Mouse (Mus musculus): ENCODE measurements at regions not wholly inside any gene's neighbourhood (a gene's known extent, or its start where the extent isn't known, plus 50 kb on each side); places are given as distances from the start of the nearest gene placed in this dataset.
"Not testable (repeated sequence)": the region's sequence is repeated elsewhere in the genome, so short reads cannot be mapped to it uniquely, and the experiment has no call there.

DNA sequence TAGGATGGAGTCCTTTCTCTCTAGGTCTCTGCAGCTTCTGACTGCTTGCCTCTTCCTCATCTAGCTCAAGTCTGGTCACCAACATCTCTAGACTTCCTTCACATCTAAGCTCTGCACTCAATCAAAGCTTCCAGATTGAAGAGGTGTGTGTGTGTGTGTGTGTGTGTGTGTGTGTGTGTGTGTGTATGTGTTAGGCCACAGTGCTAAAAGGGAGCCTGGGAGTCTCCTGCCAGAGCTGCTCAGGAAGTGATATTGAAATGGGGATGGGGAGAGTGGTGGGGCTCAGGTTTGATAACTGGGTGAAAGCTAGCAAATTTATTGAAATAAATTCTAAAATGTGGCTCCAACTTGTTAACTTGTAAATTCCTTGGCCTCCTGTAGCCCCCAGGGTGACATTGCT lies 73.3 kb downstream of the Gm31371 start:
- ATAC-seq (replicated peaks; ENCODE audit: low FRiP score, poor library complexity, severe bottlenecking): not testable (repeated sequence)

DNA sequence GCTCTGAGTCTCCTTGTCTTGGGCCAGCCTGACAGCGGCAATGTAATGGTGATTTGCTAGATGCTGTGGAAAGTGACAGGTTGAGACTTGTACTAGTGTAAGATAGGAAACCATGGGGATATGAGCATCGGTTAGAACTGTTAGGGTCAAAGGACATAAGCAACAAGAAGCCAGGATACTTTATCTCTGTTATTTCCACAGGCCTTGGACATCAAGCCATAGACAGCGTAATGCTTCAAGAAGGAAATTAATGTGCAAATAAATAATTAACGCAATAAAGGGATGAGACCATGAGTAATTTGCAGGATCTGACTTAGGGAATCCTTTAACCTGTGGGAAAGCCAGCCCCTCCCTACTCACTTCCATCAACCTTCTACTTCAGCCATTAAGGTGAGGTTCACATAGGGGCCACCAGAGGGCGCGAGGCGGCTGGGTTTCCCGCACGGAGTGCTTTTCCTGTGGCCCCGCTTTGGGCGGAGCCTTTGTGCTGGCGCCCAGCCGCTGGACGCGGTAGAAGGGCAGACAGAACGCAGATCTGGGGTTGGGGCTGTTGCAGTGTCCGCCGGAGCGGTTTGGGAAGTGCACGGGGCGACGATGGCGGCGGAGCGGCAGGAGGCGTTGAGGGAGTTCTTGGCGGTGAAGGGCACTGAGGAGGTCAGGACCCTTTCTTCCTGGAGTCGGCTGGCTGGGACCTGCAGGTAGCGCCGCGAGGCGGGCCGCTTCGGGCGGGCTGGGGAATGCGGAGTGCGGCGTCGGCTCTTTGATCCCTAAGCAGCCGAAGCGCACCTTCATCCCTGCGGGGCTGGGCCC lies 76.5 kb downstream of the Gm31371 start:
- peak; percentile 92 for ATAC-seq (replicated peaks; ENCODE audit: low FRiP score, poor library complexity, severe bottlenecking)

DNA sequence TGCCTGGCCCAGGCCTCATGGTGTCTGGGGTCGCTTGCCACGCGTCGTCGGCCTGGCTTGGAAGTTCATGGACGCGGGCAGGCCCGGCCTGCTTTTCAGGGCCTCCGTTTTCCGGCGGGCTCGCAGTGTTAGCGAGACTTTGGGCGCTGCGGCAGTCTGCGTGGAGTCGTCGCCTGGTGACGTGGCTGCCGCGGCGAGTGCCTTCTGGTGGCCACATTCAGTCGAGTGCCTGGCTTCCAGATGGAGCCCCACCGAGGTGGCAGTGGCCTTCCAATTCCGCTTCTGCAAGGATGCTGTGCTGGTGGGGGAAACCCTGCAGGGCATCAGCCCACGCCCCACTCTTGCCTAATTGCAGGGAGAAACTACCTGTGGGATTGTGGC lies 77.1 kb downstream of the Gm31371 start:
- ATAC-seq (replicated peaks; ENCODE audit: low FRiP score, poor library complexity, severe bottlenecking): not testable (repeated sequence)

DNA sequence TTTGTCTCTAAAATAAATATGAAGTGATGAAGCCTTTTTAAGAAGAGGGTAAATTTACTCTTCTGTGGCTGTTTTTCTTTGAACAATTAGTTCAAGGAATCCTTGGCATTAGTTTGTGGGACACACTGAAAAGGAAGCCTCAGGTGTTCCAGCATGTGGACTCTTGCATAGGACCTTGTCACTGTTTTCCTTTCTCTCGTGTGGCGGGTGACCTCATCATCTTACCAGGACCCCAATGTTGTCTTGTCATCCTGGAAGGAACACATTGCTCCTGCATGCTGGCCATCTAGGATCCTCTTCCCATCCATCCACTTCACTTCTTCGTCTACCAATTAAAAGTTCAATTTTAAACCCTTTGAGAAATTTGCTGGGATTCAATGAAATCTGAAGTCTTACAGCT lies 104.9 kb downstream of the Gm31371 start:
- not testable (repeated sequence) for ATAC-seq (replicated peaks; ENCODE audit: low FRiP score, poor library complexity, severe bottlenecking)

DNA sequence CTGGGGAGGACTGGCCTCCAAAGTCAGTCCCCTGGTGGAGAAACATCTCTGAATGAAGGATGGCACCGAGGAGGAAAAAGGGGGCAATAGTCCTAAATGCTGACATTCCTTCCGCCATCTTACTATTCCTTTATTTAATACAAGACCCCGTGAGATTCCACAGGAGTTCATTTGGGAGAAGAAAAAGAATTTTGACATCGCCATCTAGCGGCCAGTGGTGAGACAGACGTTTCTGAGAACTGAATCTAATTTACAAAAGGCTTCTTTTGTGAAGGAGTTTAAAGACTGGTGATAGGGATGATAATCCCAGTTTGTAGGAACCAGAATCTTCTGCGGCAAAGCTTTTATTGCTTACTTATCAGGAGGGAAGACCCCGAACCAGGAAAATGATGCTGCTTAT lies 107.8 kb downstream of the Gm31371 start:
- ATAC-seq (replicated peaks; ENCODE audit: low FRiP score, poor library complexity, severe bottlenecking): not testable (repeated sequence)

DNA sequence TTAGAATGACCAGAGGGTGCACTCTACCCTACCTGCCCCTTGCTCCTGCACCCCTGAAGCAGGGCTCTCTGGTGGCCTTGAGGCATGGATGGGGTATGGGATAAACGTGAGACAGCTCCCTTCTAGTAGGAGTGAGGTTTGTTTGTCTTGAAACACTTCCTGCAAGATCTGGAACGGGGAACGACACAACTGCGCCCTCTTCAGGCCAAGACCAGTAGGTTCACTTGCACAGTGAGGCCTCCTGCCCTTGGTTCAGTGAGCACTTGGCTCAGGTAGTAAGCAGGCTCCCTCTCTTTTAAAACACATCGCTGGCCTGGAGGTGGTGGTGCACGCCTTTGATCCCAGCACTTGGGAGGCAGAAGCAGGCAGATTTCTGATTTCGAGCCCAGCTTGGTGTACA lies 110.1 kb downstream of the Gm31371 start:
- not testable (repeated sequence) for ATAC-seq (replicated peaks; ENCODE audit: low FRiP score, poor library complexity, severe bottlenecking)

DNA sequence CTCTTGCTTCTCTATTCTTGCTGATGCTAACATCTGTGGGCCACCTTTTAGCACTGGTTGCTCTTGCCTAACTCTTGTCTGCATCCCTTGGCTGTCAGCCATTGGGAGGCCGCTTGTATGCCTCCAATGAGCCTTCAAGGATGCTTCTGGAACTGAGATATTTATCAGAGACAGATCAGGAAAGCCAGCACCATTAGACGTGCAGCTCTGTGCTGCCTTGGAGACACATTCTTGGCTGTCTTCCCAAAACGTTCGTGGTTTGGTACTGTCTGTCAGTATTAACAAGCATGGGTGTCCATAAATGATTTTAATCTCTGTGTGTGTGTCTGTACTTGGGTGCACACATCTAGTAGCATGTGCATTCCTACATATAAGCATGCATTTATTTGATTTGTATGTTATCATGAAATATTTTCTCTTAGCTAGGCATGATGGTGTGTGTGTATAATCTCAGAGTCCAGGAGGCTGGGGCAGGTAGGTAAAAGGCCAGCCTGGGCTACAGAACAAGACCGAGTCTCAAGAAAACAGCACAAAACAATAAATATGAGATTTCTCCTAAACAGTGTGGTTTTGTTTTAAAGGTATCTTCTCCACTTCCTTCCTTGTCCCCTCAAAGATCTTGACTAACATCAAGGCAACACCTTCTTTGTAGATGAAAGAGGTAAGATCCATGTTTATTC lies 111.4 kb downstream of the Gm31371 start:
- not testable (repeated sequence) for ATAC-seq (replicated peaks; ENCODE audit: low FRiP score, poor library complexity, severe bottlenecking)

DNA sequence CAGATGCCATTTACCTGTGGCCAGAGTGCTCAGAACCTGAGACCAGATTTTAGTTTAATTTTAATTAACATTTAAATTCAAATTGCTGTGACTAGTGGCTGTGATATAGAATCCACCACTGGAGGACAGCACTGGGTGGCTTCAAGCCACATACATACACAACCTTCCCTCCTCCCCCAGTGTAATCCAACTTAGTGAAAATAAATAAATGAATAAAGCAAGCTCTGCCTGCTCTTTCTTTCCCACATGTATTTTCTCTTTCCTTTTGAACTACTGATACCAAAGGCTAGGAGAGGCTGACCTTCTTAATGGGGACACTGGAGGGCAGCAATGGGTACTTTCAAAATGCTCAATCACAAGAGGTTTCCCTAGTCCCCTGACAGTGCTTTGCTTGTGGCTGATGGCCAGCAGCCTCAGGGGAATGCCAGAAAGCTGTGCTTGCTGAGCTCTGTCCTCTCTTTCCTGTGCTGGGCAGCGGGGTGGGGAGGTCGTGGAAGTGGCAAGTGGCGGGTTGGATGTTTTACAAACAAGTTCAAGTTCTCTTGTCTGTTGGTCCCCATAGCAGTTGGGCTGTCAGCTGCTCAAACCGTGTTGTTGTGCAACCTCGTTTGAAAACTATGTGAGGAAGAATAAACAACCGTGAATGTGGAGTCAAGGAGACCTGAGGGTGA lies 112.4 kb downstream of the Gm31371 start:
- ATAC-seq (replicated peaks; ENCODE audit: low FRiP score, poor library complexity, severe bottlenecking): not testable (repeated sequence)

DNA sequence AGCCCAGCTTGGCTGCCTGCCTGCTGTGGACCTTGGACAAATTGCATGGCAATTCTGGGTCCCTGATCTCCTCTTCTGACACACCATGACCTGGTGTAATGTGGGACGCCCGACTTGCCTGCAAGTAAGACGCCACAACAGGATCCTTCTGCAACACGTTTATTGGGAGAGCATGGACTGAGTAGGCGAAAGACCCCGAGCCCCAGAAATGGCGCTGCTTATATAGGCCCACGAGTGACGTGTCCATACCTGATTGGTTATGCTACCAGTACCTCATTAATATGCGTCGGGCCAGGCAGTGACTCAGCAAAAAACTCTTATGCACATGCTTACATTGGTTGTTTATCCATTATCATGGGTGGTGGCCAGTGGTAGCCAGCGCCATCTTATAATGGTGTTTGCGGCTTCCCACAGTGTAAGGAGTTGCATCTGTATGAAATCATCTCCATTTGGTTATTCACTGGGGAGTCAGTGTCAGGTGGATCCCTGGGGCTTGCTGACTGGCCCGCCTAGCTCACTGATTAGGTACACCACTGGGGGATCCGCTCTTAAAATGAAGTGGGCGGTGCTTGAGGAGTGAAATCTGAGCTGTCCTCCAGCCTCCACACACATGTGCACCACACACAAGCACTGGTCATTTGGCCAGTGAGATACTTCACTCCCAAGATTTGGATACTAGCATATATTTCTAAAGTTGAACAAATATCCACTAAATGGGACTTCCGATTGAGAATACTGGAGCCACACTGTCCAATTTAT lies 113.1 kb downstream of the Gm31371 start:
- ATAC-seq (replicated peaks; ENCODE audit: low FRiP score, poor library complexity, severe bottlenecking): not testable (repeated sequence)

DNA sequence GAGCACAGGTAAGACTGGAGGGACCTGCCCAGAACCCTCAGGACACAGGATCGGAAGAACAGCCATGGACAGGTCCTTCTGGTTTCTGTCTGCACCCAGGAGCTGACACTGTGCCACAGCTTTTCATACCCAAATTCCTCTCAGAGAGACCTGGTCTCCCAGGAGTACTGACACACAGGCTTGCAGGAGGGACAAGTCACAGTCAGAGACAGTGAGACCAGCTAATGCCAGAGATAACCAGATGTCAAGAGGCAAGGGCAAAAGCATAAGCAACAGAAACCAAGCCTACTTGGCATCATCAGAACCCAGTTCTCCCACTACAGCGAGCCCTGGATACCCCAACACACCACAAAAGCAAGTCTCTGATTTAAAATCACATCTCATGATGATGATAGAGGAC lies 122.3 kb downstream of the Gm31371 start:
- not testable (repeated sequence) for ATAC-seq (replicated peaks; ENCODE audit: low FRiP score, poor library complexity, severe bottlenecking)

DNA sequence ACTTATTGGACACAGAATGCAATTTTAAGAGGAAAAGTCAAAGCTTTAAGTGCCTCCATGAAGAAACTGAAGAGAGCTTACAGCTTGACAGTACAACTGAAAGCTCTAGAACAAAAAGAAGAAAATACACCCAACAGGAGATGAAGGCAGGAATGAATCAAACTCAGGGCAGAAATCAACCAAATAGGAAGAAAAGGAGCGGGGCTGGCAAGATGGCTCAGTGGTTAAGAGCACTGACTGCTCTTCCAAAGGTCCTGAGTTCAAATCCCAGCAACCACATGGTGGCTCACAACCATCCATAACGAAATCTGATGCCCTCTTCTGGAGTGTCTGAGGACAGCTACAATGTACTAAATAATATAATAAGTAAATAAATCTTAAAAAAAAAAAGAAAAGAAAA lies 124.8 kb downstream of the Gm31371 start:
- not testable (repeated sequence) for ATAC-seq (replicated peaks; ENCODE audit: low FRiP score, poor library complexity, severe bottlenecking)

DNA sequence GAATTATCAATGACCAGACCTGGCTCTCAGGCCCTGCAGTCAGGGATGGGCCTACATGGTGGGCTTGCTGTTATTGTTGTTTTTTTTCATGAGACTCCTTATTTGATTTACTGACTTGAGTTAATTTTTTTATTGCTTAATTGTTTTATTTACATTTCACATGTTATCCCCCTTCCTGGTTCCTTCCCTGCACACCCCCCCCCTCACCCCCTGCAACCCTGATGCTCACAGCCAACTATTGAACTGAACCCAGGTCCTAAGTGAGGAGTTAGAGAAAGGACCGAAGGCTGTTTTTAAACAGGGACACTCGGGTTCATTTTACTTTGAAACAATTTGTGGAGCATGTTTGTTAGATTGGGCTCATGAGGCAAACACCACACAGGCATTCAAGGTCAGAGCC lies 126.9 kb downstream of the Gm31371 start:
- not testable (repeated sequence) for ATAC-seq (replicated peaks; ENCODE audit: low FRiP score, poor library complexity, severe bottlenecking)

DNA sequence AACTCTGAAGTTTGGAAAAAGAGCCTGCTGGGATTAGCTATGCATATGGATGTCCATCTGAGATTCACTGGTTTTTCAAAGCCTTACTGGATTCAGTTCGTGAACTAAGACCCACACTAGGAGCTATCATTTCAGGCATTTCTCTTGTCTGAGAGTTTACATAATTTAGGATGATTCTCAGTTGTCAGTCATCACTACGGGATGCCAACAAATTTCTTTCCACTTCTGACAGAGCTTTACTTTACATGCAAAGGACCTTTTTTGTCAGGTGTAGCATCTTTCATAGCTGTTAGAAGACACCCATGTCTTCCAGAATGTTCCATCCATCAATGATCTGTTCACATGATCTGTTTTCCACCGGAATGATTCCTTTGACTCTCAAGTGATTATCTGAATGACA lies 154.4 kb downstream of the Gm31371 start:
- not testable (repeated sequence) for ATAC-seq (replicated peaks; ENCODE audit: low FRiP score, poor library complexity, severe bottlenecking)

DNA sequence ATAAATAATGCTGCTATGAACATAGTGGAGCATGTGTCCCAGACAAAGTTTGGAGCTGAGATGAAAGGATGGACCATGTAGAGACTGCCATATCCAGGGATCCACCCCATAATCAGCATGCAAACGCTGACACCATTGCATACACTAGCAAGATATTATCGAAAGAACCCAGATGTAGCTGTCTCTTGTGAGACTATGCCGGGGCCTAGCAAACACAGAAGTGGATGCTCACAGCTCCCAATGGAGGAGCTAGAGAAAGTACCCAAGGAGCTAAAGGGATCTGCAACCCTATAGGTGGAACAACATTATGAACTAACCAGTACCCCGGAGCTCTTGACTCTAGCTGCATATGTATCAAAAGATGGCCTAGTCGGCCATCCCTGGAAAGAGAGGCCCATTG lies 194.9 kb downstream of the Gm31371 start:
- ATAC-seq (replicated peaks; ENCODE audit: low FRiP score, poor library complexity, severe bottlenecking): not testable (repeated sequence)

DNA sequence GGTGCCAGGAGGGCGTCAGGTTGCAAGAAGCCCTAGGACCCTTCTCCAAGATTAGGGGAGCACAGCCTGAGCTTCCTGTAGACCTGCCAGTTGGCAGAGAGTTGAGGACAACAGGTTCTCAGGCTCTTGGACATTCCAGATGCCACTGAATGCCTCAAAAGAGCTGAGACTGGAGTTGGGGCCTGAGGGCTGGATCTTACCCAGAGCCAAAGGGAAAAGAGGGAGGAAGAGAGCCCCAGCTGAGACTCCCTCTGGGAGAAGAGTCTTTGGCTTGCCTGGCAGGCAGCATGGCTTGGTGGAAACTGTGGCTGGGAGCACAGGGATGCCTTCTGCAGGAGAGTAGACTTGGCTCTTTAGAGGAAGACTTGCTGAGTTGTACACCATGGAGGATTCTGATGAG lies 197.0 kb downstream of the Gm31371 start:
- not testable (repeated sequence) for ATAC-seq (replicated peaks; ENCODE audit: low FRiP score, poor library complexity, severe bottlenecking)

DNA sequence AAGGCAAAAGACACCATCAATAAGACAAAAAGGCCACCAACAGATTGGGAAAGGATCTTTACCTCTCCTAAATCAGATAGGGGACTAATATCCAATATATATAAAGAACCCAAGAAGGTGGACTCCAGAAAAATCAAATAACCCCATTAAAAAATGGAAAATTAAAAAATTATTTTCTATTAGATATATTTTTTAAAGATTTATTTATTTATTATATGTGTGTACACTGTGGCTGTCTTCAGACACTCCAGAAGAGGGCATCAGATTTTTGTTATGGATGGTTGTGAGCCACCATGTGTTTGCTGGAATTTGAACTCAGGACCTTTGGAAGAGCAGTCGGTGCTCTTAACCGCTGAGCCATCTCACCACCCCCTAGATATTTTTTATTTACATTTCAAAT lies 199.2 kb downstream of the Gm31371 start:
- not testable (repeated sequence) for ATAC-seq (replicated peaks; ENCODE audit: low FRiP score, poor library complexity, severe bottlenecking)

DNA sequence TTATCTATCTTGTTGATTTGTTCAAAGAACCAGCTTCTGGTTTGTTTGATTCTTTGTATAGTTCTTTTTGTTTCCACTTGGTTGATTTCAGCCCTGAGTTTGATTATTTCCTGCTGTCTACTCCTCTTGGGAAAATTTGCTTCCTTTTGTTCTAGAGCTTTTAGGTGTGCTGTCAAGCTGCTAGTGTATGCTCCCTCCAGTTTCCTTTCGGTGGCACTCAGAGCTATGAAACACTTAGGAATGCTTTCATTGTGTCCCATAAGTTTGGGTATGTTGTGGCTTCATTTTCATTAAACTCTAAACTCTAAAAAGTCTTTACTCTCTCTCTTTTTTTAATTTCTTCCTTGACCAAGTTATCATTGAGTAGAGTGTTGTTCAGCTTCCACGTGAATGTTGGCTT lies 204.0 kb downstream of the Gm31371 start:
- ATAC-seq (replicated peaks; ENCODE audit: low FRiP score, poor library complexity, severe bottlenecking): not testable (repeated sequence)

DNA sequence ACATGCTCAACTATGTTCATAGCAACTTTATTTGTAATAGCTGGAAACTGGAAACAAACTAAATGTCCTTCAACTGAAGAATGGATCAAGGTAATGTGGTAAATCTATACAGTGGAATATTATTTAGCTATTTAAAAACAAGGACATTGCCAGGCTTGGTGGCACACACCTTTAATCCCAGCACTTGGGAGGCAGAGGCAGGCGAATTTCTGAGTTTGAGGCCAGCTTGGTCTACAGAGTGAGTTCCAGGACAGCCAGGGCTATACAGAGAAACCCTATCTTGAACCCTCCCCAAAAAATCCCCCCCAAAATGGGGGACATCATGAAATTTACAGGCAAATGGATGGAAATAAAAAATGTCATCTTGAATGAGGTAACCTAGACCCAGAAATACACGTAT lies 213.6 kb downstream of the Gm31371 start:
- not testable (repeated sequence) for ATAC-seq (replicated peaks; ENCODE audit: low FRiP score, poor library complexity, severe bottlenecking)

DNA sequence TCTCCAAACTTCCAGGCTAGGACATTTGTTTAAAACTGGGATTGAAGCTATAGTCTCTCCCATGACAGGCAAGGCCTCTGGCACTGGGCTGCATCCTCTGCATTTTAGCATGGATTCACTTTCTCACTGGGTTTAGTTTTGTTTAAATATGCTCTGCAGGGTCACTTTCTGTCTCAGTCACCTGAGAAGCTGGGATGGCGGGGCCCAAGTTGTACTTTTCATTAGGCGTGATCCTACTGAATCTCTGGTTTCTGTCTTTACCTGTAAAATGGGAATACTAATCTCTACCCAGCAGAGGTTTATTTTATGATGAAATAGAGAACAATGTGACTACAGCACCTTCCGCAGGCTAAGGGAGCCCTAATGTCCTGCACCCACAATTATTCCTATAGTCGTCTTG lies 216.4 kb downstream of the Gm31371 start:
- not testable (repeated sequence) for ATAC-seq (replicated peaks; ENCODE audit: low FRiP score, poor library complexity, severe bottlenecking)

DNA sequence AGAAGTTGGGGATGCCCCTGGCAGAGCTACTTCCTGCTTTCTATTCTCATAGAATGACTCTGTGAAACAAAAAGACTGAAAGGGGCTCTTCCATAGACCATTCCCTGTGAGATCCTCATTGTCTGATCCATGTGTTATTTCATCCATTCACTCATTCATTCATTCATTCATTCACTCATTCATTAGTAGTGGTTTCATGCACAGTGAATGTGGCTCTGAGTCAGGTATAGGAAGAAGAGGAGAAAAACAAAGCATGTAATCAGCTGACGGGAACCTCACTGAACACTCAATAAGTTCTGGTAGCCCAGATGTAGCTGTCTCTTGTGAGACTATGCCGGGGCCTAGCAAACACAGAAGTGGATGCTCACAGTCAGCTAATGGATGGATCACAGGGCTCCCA lies 217.0 kb downstream of the Gm31371 start:
- ATAC-seq (replicated peaks; ENCODE audit: low FRiP score, poor library complexity, severe bottlenecking): not testable (repeated sequence)

Measured in erythroblast, adult 5-6 weeks (primary cell).